Mouse (Mus musculus): ENCODE data around the gene Rhod.
A peak's percentile ranks its signal among the peaks of the same experiment; 100 is the strongest.

Gene Rhod

GRCm38 (mm10) chr19:4450666-4451065, 11.4 kb upstream of the Rhod start:
- DNase-seq (ENCODE audit: low spot score), result no peak

DNA sequence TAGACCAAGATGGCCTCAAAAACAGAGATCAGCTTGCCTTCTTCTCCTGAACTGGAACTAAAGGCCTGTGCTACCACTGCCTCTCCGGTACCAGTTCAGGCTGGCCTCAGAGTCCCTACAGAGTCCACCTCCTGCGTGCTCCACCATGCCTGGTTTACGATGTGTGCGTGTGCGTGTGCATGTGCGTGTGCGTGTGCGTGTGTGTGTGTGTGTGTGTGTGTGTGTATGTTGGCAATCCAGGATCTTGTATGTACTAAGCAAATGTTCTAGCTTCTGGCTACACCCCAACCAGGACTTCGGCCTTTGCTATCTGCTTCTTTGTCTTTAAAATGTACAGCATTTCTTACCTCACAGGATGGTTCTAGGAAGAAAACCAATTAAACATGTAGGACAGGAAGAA, 10.0 kb upstream of the Rhod start:
- no peak for DNase-seq (ENCODE audit: low spot score)

GRCm38 (mm10) chr19:4447445-4447844, 8.2 kb upstream of the Rhod start:
- no peak for DNase-seq (ENCODE audit: low spot score)

- no peak for DNase-seq (ENCODE audit: low spot score)
Observed at GRCm38 (mm10) chr19:4446661-4447420, 7.6 kb upstream of the Rhod start.

- peak; percentile 93 for DNase-seq (ENCODE audit: low spot score)
Observed at GRCm38 (mm10) chr19:4442408-4442807, 3.2 kb upstream of the Rhod start.

DNA sequence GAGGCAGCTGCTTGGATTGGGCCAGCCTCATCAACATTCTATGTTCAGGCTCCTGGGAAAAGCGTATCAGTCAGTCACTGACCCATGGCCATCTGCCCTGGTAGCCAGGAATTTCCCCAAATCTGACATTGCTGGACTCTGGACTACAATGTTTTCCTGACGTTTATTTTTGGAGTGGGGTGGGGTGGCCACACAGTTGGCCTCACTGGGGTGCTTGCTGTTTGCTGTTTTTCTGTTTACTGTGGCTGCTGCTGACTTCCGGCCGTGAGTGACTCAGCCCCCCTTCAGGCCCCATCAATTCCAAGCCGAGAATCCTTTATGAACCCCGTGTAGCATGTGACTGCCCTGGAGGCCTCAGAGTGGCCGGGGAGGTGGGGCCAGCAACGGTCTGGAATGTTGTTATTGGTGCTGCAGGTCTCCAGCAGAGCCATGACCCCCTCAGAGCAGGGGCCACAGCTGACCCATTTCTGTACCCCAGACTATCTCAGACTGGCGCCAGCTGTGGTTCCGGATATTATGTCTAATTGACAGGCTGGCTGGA, 2.5 kb upstream of the Rhod start:
- peak; percentile 77 for DNase-seq (ENCODE audit: low spot score)

- peak; percentile 80 for DNase-seq (ENCODE audit: low spot score)
Observed at GRCm38 (mm10) chr19:4441090-4441591, 1.9 kb upstream of the Rhod start.

DNA sequence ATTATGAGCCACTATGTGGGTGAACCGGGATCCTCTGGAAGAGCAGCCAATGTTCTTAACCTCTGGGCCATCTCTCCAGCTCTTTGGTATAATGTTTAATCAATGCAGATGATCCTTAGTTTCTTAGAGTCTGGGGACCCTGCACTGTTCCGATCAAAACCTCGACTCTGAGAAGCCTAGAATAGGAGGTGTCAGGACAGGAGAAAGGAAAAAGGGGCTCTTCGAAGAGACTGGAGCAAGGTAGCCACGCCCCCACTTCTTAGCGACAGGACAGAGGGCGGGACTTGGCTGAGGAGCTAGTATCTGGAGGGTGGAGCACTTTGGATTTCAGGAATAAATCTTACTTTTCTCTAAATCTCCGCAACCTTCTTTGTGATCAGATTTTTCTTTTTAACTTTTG, 990 bp upstream of the Rhod start:
- DNase-seq (ENCODE audit: low spot score), result peak; percentile 45

DNA sequence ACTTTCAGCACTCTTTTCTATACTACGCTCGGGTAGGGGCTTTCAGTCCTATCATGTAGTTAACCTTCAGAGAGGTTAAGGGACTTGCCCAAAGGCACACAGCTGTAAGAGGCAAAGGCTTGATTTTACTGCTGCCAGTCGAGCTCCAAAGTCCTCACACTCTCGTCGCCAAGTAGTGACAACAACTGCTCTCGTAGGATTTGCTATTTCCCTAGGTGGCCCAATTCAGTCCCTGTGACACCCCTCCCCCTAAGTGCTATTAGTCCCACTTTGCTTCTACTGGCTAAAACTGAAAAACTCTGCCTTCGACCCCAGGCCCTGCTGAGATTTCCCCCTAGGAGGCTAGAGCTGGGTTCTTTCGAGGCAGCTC, 456 bp downstream of the Rhod start:
- no peak for DNase-seq (ENCODE audit: low spot score)

DNA sequence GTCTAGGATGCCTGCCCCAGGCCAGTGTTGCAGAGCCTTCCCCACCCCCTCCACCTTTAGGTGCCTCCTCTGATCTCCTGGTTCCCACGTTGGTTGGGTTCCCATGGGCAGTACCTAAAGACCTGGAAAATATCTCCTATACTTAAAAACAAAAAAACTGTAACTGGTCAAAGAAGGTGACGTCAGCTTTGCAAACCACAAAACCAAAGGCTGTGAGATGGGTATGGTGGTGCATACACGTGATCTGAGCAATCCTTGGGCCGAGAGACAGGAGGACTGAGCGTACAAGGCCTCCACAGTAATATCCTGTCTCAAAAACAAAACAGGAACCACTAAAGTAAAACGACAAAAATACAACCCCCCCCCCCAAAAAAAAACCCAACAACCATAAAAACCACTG, 1.3 kb downstream of the Rhod start:
- DNase-seq (ENCODE audit: low spot score), result no peak

DNA sequence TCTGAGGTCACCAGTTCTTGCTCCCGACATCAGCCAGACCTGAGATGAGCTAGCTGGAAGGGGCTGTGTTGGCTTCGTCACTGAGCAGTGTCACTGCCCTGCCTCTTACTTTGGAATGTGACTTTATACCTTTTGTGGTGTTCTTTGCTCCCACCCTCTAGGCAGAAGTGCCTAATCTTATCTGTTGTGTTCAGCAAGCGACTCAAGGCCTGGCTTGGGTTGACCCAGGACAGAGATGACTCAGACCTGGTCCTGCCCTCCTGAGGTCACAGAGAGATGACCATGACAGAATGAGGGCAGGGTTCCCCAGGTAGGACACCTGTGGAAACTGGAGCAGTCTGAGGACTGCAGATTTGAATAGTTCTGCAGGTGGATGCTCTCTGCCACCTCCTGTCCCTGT, 3.0 kb downstream of the Rhod start:
- DNase-seq (ENCODE audit: low spot score), result no peak

DNA sequence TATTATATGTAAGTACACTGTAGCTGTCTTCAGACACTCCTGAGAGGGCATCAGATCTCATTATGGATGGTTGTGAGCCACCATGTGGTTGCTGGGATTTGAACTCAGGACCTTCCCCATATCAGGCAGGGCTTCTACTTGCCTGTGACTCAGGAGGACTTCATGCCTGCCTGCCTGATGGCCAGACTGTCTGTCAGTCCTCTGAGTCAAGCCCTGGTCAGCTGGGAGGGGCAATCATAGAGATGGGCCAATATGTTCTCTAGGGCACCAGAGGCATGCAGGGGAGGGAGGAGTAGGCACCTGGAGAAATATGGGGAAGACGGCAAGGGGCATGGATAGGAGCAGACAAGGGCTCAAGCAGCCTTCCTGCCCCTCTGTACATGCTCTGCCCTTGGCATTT, 4.2 kb downstream of the Rhod start:
- DNase-seq (ENCODE audit: low spot score), result no peak

DNA sequence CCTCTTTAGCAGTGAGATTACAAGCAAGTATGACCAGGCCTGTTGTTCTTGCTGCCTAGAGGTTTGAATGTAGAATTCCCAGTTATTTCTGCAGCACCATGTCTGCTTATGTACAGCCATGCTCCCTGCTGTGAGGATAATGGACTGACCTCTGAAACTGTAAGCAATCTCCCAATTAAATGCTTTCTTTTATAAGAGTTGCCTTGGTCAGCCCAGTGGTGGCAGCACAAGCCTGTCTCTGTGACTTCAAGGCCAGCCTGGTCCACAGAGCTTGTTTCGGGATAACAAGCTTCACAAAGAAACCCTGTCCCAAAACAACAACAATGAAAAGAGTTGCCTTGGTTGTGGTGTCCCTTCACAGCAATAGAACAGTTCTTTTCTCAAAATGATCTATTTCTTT, 5.5 kb downstream of the Rhod start:
- DNase-seq (ENCODE audit: low spot score), result peak; percentile 43

DNA sequence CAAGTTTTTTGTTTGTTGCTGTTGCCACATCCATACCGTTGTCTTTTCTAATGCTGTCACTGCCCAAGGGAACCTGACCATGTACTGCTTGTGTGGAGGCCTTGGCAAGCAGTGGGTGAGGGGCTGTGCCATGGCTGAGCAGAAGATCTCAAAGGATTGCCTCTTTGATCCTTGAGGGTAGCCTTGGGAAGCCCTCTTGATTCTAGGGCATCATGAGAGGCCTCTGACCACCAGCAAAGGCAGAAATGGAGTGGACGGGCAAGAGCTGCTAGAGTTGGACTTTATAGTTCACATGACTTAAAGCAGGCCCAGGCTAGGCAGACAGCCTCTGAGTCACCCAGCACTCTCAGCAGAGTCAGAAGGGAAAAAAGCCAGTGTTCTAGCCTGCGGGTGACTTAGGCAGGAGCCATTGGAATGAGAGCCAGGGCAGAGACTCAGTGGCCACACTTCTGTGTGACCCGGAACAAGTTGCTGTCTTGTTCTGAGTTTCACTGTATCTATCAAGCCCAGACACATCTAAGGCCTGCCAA, 9.1 kb downstream of the Rhod start:
- no peak for DNase-seq (ENCODE audit: low spot score)

- DNase-seq (ENCODE audit: low spot score), result peak; percentile 80
Observed at GRCm38 (mm10) chr19:4425610-4426366, 13.4 kb downstream of the Rhod start.

DNA sequence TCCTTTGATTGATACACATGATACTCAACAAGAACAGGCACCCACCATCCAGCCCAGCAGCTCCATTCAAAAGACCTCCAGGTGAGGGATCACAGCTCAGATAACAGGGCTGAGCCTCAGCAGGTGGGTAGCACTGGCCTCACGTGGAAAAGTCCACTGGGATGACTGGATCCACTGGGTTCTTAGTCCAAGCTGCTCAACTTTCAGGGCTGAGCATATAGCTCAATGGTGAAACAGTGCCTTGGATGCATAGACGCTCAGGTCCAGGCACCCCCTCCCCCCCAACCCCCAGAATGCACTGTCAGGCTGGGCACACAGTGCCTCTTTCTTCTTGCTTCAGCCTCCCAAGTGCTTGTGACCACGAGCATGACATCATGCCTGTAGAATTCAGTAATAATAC, 16.2 kb downstream of the Rhod start:
- DNase-seq (ENCODE audit: low spot score), result no peak

DNA sequence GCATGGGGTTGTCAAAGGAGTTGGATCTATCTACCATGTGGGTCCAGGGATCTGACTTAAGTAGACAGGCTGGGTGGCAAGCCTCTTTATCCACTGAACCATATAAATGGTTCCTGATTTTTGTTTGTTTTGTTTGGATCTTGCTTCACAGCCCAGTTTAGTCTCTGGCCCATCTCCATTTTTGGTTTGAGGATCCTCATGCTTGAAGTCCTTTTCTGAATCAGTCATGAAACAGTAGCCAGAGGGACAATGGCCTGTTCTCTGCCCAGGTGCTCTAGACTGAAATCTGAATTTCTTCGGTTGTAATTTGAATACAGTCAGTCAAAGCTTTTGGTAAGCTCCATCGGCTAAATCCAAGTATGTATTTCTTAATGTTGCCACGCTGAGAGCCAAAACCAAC, 16.7 kb downstream of the Rhod start:
- no peak for DNase-seq (ENCODE audit: low spot score)

DNA sequence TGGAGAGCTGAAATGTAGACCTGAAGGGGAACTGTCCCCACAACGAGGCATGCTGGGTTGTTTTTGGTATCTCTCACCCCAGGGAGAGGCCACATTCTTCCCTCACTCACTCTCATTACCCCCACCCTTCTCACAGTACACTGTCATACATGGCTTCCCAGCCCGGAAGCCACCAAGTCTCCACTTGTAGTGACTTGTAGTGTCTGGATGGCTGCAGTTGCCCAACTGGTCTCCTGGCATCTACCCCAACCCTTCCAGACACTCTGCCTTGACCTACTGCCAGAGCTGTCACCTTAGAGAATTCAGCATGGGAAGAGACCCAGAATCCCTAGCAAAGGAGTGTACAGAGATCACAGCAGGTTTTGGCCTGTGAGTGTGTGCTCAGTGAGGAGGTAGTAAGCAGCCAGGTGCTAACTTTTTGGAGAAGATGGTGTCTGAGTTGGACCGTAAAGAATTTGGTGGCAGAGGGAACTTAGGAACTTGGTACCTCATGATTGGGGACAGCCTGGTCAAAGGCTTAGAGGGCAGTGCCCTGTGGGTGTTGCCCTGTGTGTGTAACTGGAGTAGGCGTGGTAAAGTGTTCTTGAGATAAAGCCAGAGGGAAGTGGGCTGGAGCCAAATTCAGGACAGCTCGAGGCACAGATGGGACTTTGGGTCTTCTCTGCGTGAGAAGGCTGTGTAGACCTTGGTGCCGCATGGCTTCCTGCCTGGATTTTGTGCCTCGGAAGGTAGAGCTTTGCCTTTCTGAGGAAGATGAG, 18.9 kb downstream of the Rhod start:
- no peak for DNase-seq (ENCODE audit: low spot score)

- no peak for DNase-seq (ENCODE audit: low spot score)
Observed at GRCm38 (mm10) chr19:4419711-4420110, 19.5 kb downstream of the Rhod start.

DNA sequence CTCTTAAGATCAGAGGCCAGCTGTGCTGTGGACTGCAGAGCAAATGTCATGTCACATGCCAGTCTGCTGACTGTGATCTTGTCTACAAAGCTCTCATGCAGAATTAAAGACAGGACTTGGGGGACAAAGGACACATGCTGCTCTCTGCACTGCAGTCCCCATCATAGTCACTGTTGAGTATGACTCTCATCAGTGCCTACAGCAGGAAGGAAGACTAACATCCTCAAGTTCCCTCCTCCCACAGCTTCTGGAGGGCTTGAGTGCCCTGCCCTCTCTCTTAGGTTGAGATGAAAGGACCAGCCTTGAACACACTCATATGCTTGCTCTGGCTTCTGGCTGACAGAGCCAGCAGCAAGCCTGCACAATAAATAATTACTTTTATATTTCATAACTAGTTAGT, 21.5 kb downstream of the Rhod start:
- no peak for DNase-seq (ENCODE audit: low spot score)

- peak; percentile 85 for DNase-seq (ENCODE audit: low spot score)
Observed at GRCm38 (mm10) chr19:4417183-4417582, 22.0 kb downstream of the Rhod start.

- DNase-seq (ENCODE audit: low spot score), result no peak
Observed at GRCm38 (mm10) chr19:4414631-4415030, 24.6 kb downstream of the Rhod start.

Data from retina, embryonic 14.5 days (tissue).